Mouse (Mus musculus): Measurements from ENCODE around the gene Acyp2.
"Not testable (repeated sequence)": the region's sequence is repeated elsewhere in the genome, so short reads cannot be mapped to it uniquely, and the experiment has no call there.

Gene Acyp2

DNA sequence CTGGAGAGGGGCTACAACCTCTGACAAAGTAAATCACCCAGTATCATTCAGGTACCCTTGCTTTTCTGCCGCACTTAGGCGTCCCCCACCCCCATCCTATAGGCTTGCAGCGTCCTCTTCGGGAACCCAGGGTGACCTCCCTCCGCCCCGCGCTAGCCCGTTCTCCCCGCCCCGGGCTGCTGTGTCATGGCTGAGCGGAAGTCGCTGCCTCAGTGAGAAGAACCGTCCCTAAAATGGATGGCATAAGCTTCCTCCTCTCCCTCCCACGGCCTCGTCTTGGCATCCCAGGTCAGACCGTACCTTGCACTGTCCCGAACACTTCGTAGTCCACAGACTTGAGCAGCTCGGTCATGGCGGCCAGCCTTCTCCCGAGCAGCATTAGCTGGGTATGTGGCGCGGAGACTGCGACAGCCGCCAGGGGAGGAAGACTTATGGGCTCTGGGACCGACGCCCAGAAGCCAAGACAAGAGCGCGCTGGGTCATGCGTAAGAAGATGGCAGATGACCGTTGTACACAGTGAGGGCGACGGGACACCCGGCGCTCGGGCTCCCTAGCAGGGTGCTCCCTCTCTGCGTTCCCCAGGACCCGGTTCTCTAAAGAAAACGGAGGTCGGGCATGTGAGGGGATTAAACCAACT is at the start of gene Acyp2:
Gene Acyp2 (minus strand): TSS at position 587 of the 637 bp plus-strand sequence.
- DNase-seq (ENCODE audit: extremely low spot score, low spot score) = peak; percentile 89

GRCm38 (mm10) chr11:30689421-30689820 is 40.0 kb upstream of the Acyp2 start:
- no peak for DNase-seq (ENCODE audit: extremely low spot score, low spot score)

DNA sequence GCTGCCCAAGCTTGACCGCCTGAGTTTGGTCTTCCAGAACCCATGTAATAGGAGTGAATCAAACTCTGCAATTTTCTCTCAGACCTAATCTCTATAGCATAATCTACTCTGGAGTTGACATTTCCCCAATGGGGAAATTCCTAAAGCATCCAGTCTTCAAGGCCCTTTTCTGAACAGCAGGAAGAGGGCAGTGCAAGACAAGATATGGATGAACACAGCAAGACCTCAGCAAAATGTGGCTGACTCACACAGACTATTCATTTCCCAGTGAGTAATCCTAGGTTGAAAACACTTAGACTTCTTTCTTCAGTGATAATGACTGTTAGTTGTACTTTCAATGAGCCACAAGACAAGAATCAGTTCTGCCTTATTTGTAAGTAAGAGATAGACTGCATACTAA is 26.7 kb upstream of the Acyp2 start:
- DNase-seq (ENCODE audit: extremely low spot score, low spot score) = no peak

DNA sequence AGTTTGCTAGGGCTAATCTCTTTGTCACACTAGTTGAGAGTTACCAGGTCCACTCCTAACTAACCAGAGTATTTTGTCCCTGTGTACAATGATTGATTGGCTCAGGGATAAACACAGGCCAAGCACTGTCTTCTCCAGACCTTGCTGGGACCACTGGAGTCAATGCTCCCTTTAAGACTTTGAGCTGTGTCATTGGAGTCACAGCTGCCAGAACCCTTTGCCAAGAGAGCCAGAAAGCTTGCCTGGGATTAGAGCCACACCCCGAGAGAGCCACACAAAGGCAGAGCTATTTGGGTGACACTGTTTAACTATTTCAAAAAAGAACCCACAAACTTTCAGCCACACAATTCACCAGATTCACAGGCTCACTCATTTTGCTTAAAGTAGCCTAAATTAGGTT is 23.3 kb upstream of the Acyp2 start:
- no peak for DNase-seq (ENCODE audit: extremely low spot score, low spot score)

- no peak for DNase-seq (ENCODE audit: extremely low spot score, low spot score)
Observed at GRCm38 (mm10) chr11:30663001-30663400, 13.6 kb upstream of the Acyp2 start.

DNA sequence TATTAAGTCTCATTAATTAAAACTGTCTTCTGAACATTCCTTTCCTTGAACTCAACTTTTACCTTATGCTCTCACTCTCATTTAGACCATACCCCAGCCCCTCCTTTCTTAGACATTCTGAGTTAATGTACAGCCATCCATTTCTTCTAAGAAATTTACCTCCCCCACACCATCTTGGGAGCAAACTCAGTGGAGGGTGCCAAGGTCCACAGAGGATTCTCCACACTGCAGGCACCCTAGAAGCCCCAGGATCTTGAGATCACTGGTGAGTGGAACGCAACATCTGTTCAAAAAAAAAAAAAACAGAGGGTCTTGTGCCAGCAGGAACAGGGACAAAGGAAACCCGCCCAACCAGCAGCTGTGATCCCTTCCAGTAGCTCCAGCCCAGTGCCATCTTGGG is 13.2 kb upstream of the Acyp2 start:
- DNase-seq (ENCODE audit: extremely low spot score, low spot score) = no peak

DNA sequence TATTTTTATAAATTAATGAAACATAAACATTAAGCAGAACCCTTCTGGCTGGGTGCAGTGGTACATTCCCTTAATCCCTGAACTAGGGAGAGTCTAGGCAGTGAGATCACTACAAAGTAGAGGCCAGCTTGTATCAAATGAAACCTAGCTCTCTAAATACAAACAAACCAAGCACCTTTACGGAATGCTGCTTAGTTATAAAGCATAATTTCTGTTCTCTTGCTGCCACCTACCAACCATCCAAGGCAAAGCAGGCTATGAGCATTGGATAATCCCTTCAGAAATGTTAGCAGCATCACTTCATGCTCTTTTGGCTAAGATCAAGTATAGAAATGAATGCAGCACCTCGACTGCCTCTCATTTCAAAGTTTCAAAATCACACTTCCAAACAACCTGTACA is 7.7 kb upstream of the Acyp2 start:
- no peak for DNase-seq (ENCODE audit: extremely low spot score, low spot score)

GRCm38 (mm10) chr11:30656060-30656459 is 6.7 kb upstream of the Acyp2 start:
- DNase-seq (ENCODE audit: extremely low spot score, low spot score) = no peak

- no peak for DNase-seq (ENCODE audit: extremely low spot score, low spot score)
Observed at GRCm38 (mm10) chr11:30650416-30650815, 1.0 kb upstream of the Acyp2 start.

DNA sequence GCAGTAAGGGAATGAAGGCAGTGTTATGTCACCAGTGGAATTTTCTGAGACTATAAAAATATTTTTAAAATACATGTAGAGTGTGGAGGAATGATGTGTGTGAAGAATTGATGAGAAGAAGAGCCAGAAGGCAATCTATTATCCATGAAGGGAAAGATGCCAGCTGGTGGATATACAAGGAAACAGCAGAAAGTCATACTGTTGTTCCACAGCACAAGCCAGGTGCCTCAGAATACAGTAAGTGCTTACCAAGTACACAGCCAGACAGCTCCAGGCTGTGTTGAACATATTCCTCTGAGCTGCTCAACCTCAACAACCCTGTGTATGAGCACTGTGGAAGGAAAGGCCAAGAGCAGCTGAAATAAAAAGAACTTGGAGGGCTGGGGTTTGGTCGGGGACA is 13.7 kb downstream of the Acyp2 start:
- no peak for DNase-seq (ENCODE audit: extremely low spot score, low spot score)

- no peak for DNase-seq (ENCODE audit: extremely low spot score, low spot score)
Observed at GRCm38 (mm10) chr11:30630514-30630913, 18.9 kb downstream of the Acyp2 start.

- no peak for DNase-seq (ENCODE audit: extremely low spot score, low spot score)
Observed at GRCm38 (mm10) chr11:30623218-30623617, 26.2 kb downstream of the Acyp2 start.

- DNase-seq (ENCODE audit: extremely low spot score, low spot score) = not testable (repeated sequence)
Observed at GRCm38 (mm10) chr11:30621386-30622363, 27.7 kb downstream of the Acyp2 start.

- no peak for DNase-seq (ENCODE audit: extremely low spot score, low spot score)
Observed at GRCm38 (mm10) chr11:30618235-30618634, 31.2 kb downstream of the Acyp2 start.

DNA sequence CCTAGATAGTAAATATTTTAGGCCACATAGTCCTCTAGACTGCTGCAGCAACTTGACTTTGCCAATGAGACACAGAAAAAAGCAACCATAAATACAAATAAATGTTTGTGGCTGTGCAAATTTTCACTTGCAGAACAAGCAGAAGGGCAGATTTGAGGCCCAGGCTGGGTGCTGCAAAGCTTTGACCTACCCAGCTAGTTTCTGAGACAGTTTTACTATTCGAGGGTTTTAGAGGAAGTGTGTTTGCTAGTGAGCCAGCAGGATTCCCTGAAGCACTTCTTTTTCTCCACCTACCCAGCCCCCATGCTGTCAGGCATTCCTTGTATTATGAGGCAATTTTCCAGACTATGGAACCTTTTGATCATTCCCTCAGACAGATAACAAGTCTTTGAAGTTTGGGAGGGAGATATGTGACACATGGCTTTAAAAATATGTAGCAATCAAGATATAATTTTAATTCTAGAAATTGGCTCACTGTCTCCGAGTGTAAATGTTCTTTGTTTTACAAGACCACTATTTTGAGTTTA is 31.8 kb downstream of the Acyp2 start:
- DNase-seq (ENCODE audit: extremely low spot score, low spot score) = no peak

- no peak for DNase-seq (ENCODE audit: extremely low spot score, low spot score)
Observed at GRCm38 (mm10) chr11:30615977-30616376, 33.4 kb downstream of the Acyp2 start.

GRCm38 (mm10) chr11:30613916-30614546 is 35.4 kb downstream of the Acyp2 start:
- no peak for DNase-seq (ENCODE audit: extremely low spot score, low spot score)

- DNase-seq (ENCODE audit: extremely low spot score, low spot score) = no peak
Observed at GRCm38 (mm10) chr11:30612699-30613098, 36.7 kb downstream of the Acyp2 start.

- DNase-seq (ENCODE audit: extremely low spot score, low spot score) = no peak
Observed at GRCm38 (mm10) chr11:30609247-30609646, 40.1 kb downstream of the Acyp2 start.

- no peak for DNase-seq (ENCODE audit: extremely low spot score, low spot score)
Observed at GRCm38 (mm10) chr11:30607587-30608518, 41.5 kb downstream of the Acyp2 start.

GRCm38 (mm10) chr11:30597259-30597658 is 52.1 kb downstream of the Acyp2 start:
- DNase-seq (ENCODE audit: extremely low spot score, low spot score) = no peak

Measured in neural tube, embryonic 10.5 days (tissue).